Mouse (Mus musculus) ovary, adult 10 weeks (tissue): ENCODE results near the gene Casp8ap2. TPM values are rescaled to one million over a fixed set of nuclear protein-coding genes. Genes with fewer than 3 reads are reported as not detected.

Experiments used
- polyA plus RNA-seq: library from polyadenylated mRNA; stranded (reverse); fragments of 350-450 nt; fragmentation: Illumina TruSeq; extraction: RNeasy Lipid Tissue Mini Kit (QIAGEN cat#74804); gene quantifications from one replicate; pipeline ENCODE4 v1.2.3, GENCODE M21; 2014

Gene Casp8ap2
- polyA plus RNA-seq: 48.4 TPM

GRCm38 (mm10) chr4:32615034-32615881 is at the start of gene Casp8ap2:
Gene Casp8ap2 (plus strand): TSS chr4:32615451.

GRCm38 (mm10) chr4:32602660-32603059 is 12.6 kb upstream of the Casp8ap2 start, which contains the start of gene Gja10:
Gene Gja10 (minus strand): TSS chr4:32602760.

GRCm38 (mm10) chr4:32656918-32657662 is 41.8 kb downstream of the Casp8ap2 start, which contains the start of gene Mdn1:
Gene Mdn1 (plus strand): TSS chr4:32657119.

Other genes with a start within 250 kb of the Casp8ap2 start
- not detected for gene Gja10, start 12.7 kb upstream of the Casp8ap2 start, polyA plus RNA-seq
- 25.5 TPM for gene Mdn1, start 41.7 kb downstream of the Casp8ap2 start, polyA plus RNA-seq
- 103 TPM for gene Lyrm2, start 184.8 kb downstream of the Casp8ap2 start, polyA plus RNA-seq